Mouse (Mus musculus): ENCODE data around the gene Tnfrsf25.

GRCm38 (mm10) chr4:152074548-152074947 lies 41.2 kb upstream of the Tnfrsf25 start:
- no peak for TF ChIP-seq POLR2A (IDR thresholded peaks at IDR 0.05; ENCODE audit: insufficient read length, low read depth)
- no peak for TF ChIP-seq E2F4 (IDR thresholded peaks at IDR 0.05; ENCODE audit: insufficient read depth)
- TF ChIP-seq POLR2AphosphoS2 (IDR thresholded peaks at IDR 0.05; ENCODE audit: insufficient read length, low read depth), result no peak
- no peak for TF ChIP-seq CEBPB (IDR thresholded peaks at IDR 0.05; ENCODE audit: insufficient read depth, poor library complexity, severe bottlenecking)
- no peak for TF ChIP-seq SRF (IDR thresholded peaks at IDR 0.05; ENCODE audit: control insufficient read depth, insufficient read length, low read depth)
- no peak for TF ChIP-seq MYOD1 (IDR thresholded peaks at IDR 0.05; ENCODE audit: control insufficient read depth in 1 of 3, insufficient read length in 2 of 3, low read depth in 2 of 3)
- no peak for TF ChIP-seq MYOG (IDR thresholded peaks at IDR 0.05; ENCODE audit: control insufficient read depth in 1 of 3, insufficient read depth in 1 of 3, insufficient read length in 2 of 3, low read depth in 2 of 3)
- TF ChIP-seq MAX (IDR thresholded peaks at IDR 0.05; ENCODE audit: low read depth), result no peak
- no peak for TF ChIP-seq USF1 (IDR thresholded peaks at IDR 0.05; ENCODE audit: low read depth)
- TF ChIP-seq TCF12 (IDR thresholded peaks at IDR 0.05; ENCODE audit: insufficient read depth, poor library complexity, severe bottlenecking), result no peak

Data from myocyte (in vitro differentiated cells).